Mouse (Mus musculus) stomach, embryonic 16.5 days (tissue): ENCODE measurements around the gene Lmcd1. TPM values are rescaled to one million over a fixed set of nuclear protein-coding genes. Genes with fewer than 3 reads are reported as not detected.

ENCODE experiments used
- ATAC-seq: fragments of 200-750 bp; cut with Nextera tagmentation; 2 replicates; pipeline ENCODE4 v1.8.0; 2017; ENCODE audit warnings: moderate number of reproducible peaks, moderate TSS enrichment; ENCODE audit not compliant: insufficient read depth, low FRiP score
- H3K27ac ChIP-seq: fragments of 300-500 bp; sonication (generic); 2 replicates; pipeline ENCODE4 v1.5.1; 2014; ENCODE audit warnings: low read length
- H3K27me3 ChIP-seq: fragments of 300-500 bp; sonication (generic); 2 replicates; pipeline ENCODE4 v1.6.1; 2014; ENCODE audit warnings: low read length, control low read depth, mixed read lengths; ENCODE audit not compliant: control insufficient read depth, insufficient read depth
- H3K36me3 ChIP-seq: fragments of 300-500 bp; sonication (generic); 2 replicates; pipeline ENCODE4 v1.6.1; 2014; ENCODE audit warnings: low read length; ENCODE audit not compliant: control insufficient read depth, insufficient read depth
- H3K4me1 ChIP-seq: fragments of 300-500 bp; sonication (generic); 2 replicates; pipeline ENCODE4 v1.6.1; 2014; ENCODE audit warnings: low read length, control low read depth, mixed read lengths; ENCODE audit not compliant: control insufficient read depth, insufficient read depth
- H3K4me2 ChIP-seq: fragments of 300-500 bp; sonication (generic); 2 replicates; pipeline ENCODE4 v1.6.1; 2014; ENCODE audit warnings: low read depth, low read length, mixed read lengths
- H3K4me3 ChIP-seq: fragments of 300-500 bp; sonication (generic); replicated peaks from 2 replicates; pipeline ENCODE4 v1.5.1; 2014; ENCODE audit warnings: mild to moderate bottlenecking, low read length
- H3K9ac ChIP-seq: fragments of 300-500 bp; sonication (generic); 2 replicates; pipeline ENCODE4 v1.6.1; 2014; ENCODE audit warnings: low read length
- H3K9me3 ChIP-seq: fragments of 300-500 bp; sonication (generic); replicated peaks from 2 replicates; pipeline ENCODE4 v1.6.1; 2016; ENCODE audit warnings: low read length, control low read depth; ENCODE audit not compliant: control insufficient read depth
- WGBS: fragments of 180-500 bp; shearing (Covaris S2); extraction: QIAGEN DNeasy Blood & Tissue Kit; methylation state at CpG from one replicate; pipeline ENCODE4 v1.1.7; 2014; 5-methylcytosine and 5-hydroxymethylcytosine counted together
- polyA plus RNA-seq: library from polyadenylated mRNA; unstranded; fragments of >200 nt; fragmentation: Nextera tagmentation; extraction: Ambion mirVana; gene quantifications from 2 replicates; pipeline ENCODE4 v1.2.1, GENCODE M21; 2015

Lmcd1 gene
- polyA plus RNA-seq, 1 experiment from 2014 or later: 30.2 TPM

DNA sequence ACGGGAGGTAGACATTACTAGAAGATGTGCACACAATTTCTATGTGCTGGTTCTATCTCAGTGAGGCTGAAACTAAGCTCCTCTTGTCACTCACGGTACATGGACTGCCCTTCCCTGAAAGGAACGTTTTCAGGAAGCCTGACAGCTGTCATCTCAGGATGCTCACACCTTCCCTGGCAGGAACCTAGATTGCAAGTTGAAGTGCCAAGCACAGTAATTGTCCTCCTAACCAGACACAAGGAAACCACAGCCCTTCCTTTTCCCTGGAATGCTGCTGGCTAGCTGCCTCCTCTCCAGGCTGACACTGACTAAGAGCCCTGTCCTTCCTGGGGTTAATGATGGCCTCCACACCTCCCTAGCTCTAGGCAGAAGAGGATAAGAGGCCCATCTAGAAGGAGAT lies 21.7 kb downstream of the Lmcd1 start:
- H3K9me3 ChIP-seq: no peaks in the 10 kb centered on the region
- no peak overlapping the region for H3K4me3 ChIP-seq
- peaks cover 5% of the 10 kb centered on the region; the same call in 1 of the 2 replicates for H3K4me1 ChIP-seq
- no peak overlapping the region for H3K4me2 ChIP-seq
- H3K36me3 ChIP-seq: no peaks in the 10 kb centered on the region
- no peak for ATAC-seq
- 71% methylated on average over 3 of the region's 3 CpGs for WGBS
- H3K27me3 ChIP-seq: no peaks in the 10 kb centered on the region
- no peak overlapping the region for H3K27ac ChIP-seq
- no peak overlapping the region for H3K9ac ChIP-seq

DNA sequence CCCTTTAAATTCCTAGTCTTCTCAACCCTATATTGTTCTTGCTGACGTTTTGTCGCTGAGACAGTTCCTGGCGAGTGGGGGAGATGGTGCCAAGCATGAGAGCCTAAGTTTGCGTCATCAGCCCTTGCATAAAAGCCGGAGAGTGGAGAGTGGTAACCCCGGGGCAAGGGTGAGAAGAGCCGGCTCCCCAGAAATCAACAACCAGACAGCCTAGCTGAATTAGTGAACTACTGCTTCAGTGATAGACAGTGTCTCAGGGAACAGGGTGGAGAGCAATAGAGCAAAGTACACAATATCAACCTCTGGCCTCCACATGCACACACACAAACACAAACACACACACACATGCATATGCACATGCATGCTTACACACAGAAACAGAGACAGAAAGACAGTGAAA lies 26.6 kb downstream of the Lmcd1 start:
- Histone ChIP-seq H3K4me1 (peaks cover 3% of the 10 kb centered on the region), H3K9me3 (no peaks in the 10 kb centered on the region), H3K36me3 (no peaks in the 10 kb centered on the region), H3K4me3 (no peak overlapping the region), H3K27ac (no peak overlapping the region), H3K27me3 (no peaks in the 10 kb centered on the region), H3K9ac (no peak overlapping the region), H3K4me2 (no peak overlapping the region)
- 77% methylated on average over 7 of the region's 7 CpGs for WGBS
- no peak for ATAC-seq

DNA sequence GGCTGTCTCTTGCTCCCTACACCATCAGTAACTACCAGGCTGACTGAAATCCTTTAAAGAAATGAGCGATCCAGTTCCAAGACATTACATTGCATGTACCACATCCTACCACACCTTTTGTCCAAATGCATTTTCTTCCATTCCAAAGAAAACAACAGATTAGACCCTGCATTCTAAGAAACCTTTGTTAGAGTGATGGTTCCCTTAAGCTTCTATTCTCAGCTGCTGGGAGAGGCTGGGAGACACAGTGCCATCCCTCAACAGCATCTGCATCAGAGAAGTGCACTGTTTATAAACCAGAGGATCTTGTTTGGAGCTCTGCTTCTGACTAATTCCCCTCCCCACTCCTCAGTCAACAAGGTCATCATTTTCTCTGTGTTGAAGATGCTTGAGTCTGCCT lies 27.1 kb downstream of the Lmcd1 start:
- no peaks in the 10 kb centered on the region for H3K36me3 ChIP-seq
- H3K4me2 ChIP-seq: no peak overlapping the region
- peaks cover 3% of the 10 kb centered on the region for H3K4me1 ChIP-seq
- H3K9me3 ChIP-seq: no peaks in the 10 kb centered on the region
- 79% methylated on average over 1 of the region's 1 CpGs for WGBS
- no peak for ATAC-seq
- no peak overlapping the region for H3K4me3 ChIP-seq
- H3K9ac ChIP-seq: no peak overlapping the region
- no peak overlapping the region for H3K27ac ChIP-seq
- no peaks in the 10 kb centered on the region for H3K27me3 ChIP-seq

DNA sequence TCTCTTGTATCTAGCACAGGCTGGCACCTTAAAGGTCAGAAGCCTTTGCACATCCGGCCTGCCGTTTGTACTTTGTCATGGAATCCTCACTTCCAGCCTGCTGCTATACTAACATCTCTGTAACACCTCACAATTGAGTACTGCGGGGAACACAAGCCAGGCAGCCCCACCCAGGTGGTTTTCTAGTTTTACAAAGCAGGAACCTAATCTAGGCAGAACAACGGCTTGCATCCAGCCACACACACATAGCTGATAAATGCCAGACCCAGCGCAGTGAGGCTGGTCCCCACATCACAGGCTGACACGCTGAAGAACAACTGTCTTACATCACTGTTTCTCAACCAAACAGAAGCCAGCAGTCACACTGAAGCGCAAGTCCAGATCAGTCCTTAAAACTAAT lies 28.7 kb downstream of the Lmcd1 start:
- H3K4me3 ChIP-seq: no peak overlapping the region
- WGBS: 33% methylated on average over 7 of the region's 7 CpGs
- no peak overlapping the region for H3K9ac ChIP-seq
- H3K4me2 ChIP-seq: no peak overlapping the region
- no peak overlapping the region for H3K27ac ChIP-seq
- H3K9me3 ChIP-seq: no peaks in the 10 kb centered on the region
- peaks cover under 1% of the 10 kb centered on the region for H3K4me1 ChIP-seq
- H3K27me3 ChIP-seq: no peaks in the 10 kb centered on the region
- peak; percentile 34; the same call in 1 of the 2 replicates for ATAC-seq
- no peaks in the 10 kb centered on the region for H3K36me3 ChIP-seq

DNA sequence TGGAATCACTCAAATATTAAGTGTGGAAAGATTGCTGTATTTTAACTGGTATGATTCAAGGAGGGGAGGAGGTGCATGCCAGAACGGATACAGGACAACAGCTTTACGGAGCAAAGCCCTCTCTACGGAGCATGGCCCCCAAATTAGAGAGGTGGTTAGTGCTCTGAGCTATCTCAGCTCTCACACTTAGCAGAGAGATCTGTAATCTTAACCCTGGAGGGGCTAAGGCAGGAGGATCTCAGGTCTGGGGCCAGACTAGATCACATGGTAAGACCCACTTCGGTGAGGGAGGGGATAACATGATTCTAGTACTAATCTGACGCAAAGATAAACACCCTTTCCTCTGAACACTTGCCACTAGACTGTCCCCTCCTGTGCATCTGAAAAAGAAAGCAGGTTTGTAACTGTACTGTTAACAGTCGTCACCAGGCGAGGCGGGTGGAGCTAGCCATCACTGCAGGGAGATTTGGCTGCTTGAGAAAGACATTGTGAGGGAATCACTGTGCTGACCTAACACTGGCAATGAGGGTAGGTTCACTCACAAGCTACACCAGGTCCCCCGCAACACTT lies 29.3 kb downstream of the Lmcd1 start:
- Histone ChIP-seq H3K9me3 (no peaks in the 10 kb centered on the region), H3K4me3 (no peak overlapping the region), H3K4me1 (no peaks in the 10 kb centered on the region; the same call in 1 of the 2 replicates), H3K36me3 (no peaks in the 10 kb centered on the region), H3K27ac (0 out of 2 replicates have a peak overlapping the region, but pooled peaks have one; percentile 9), H3K9ac (no peak overlapping the region), H3K4me2 (no peak overlapping the region), H3K27me3 (no peaks in the 10 kb centered on the region)
- peak; percentile 46; the same call in 1 of the 2 replicates for ATAC-seq
- 64% methylated on average over 9 of the region's 9 CpGs for WGBS

DNA sequence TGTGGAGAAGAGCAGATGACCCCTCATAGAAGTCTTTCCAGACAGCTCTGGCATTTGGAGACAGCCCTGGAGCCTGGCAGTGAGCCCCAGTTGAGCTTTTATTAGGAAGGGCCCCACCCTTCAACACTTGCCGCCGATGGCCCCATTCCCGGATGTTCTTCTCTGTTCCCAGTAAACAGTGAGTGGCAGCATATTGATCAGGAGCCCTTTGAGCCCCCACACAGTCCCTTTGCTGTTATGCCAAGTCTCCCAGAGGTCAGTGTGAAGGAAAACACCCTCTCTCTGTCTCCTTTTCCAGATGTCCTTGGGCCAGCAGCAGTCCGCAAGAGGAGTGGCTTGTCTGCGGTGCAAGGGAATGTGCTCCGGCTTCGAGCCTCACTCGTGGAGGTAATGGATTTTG lies 31.2 kb downstream of the Lmcd1 start:
- peak; percentile 33; the same call in 1 of the 2 replicates for ATAC-seq
- Histone ChIP-seq H3K27ac (no peak overlapping the region), H3K9me3 (no peaks in the 10 kb centered on the region), H3K36me3 (no peaks in the 10 kb centered on the region), H3K4me1 (no peaks in the 10 kb centered on the region; the same call in 1 of the 2 replicates), H3K9ac (no peak overlapping the region), H3K4me2 (no peak overlapping the region), H3K27me3 (no peaks in the 10 kb centered on the region), H3K4me3 (no peak overlapping the region)
- 25% methylated on average over 8 of the region's 8 CpGs for WGBS

DNA sequence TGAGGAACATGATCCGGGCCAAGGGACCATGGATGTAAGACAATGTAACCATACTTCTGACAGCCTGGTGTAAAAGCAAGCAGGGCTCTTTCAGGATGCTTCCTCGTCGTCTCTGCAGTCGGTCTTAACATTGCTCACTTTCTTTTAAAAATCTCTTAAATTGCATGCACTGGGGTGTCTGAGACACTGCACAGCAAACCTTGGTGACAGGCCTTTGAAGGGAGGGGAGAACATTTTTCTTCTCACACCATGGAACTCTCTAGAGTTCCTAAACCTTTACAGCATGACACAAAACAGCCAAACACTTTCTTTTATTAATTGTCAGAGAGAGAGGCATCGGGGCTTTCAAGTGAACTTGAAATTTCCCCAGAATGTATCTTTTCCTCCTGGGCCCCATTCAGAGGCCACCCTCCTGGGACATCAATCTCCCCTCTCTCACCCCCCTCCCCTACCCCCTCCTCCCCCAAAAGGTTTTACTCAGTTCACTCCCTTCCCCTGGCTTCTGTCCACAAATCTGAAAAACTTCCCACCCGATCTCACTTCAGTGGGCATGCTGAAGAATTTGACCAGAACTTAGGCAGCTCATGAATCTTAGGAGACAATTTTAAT lies 35.9 kb downstream of the Lmcd1 start:
- Histone ChIP-seq H3K9ac (no peak overlapping the region), H3K4me2 (no peak overlapping the region), H3K27me3 (no peaks in the 10 kb centered on the region), H3K4me3 (no peak overlapping the region), H3K27ac (no peak overlapping the region), H3K36me3 (no peaks in the 10 kb centered on the region), H3K4me1 (no peaks in the 10 kb centered on the region; the same call in 1 of the 2 replicates), H3K9me3 (no peaks in the 10 kb centered on the region)
- no peak for ATAC-seq
- 50% methylated on average over 6 of the region's 6 CpGs for WGBS

DNA sequence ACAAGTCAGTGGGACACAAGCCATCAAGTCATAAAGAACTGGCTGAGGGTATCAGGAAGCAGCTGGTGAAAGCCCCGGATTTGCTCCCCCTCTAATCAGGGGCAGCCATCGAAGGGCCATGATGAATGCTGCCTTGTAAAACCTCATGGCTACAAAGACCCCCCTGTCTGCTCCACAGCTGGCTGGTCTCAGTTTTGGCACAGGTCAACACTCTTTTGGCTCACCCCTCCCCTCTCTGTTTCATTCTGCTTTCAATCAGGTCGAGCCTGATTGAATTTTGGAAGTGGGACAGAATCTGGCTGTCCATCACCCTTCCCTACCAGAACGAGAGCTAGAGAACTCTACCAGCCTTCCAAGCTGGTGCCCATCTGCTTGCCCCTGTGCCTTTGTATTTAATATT lies 37.8 kb downstream of the Lmcd1 start:
- Histone ChIP-seq H3K4me2 (no peak overlapping the region), H3K4me3 (no peak overlapping the region), H3K9me3 (no peaks in the 10 kb centered on the region), H3K27ac (no peak overlapping the region), H3K4me1 (no peaks in the 10 kb centered on the region), H3K27me3 (no peaks in the 10 kb centered on the region), H3K9ac (no peak overlapping the region), H3K36me3 (no peaks in the 10 kb centered on the region)
- WGBS: 37% methylated on average over 4 of the region's 4 CpGs
- no peak for ATAC-seq

DNA sequence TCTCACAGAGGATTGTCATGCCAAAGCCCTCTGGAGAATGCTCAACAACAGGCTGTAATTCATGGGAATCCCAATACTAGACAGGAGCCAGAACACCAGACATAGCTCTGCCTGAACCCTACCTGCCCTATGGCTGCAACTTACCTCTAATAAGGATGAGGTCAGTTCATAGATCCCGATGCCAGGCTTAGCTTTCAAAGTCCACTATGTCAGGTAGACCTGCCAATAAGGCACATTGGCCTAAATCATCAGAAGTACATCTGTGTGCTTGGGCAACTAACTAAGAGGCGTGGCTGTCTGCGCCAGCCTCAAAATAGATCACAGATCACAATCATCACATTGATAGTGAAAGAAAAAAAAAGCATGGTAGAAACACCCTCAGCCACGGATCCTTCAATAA lies 45.9 kb downstream of the Lmcd1 start:
- H3K4me2 ChIP-seq: no peak overlapping the region
- H3K4me3 ChIP-seq: no peak overlapping the region
- no peaks in the 10 kb centered on the region for H3K4me1 ChIP-seq
- H3K27ac ChIP-seq: no peak overlapping the region
- H3K27me3 ChIP-seq: no peaks in the 10 kb centered on the region
- no peak overlapping the region for H3K9ac ChIP-seq
- no peaks in the 10 kb centered on the region for H3K36me3 ChIP-seq
- no peak for ATAC-seq
- WGBS: 88% methylated on average over 4 of the region's 4 CpGs
- H3K9me3 ChIP-seq: no peaks in the 10 kb centered on the region
